Mouse (Mus musculus) cerebellum, postnatal 10 days (tissue): ENCODE measurements around the gene Sh3bp5l.

Experiments
- DNase-seq, 2 experiments: peaks; one replicate each; pipeline ENCODE4 v3.0.0; 2021; ENCODE audit warnings: mixed read lengths in 2 of 2

Sh3bp5l gene

GRCm38 (mm10) chr11:58378763-58379278 lies 48.3 kb downstream of the Sh3bp5l start, which contains the start of gene Lypd8:
Lypd8 (plus strand) TSS chr11:58379043.
- no peak for DNase-seq

- DNase-seq, result no peak
Measured at GRCm38 (mm10) chr11:58379516-58379915, 49.0 kb downstream of the Sh3bp5l start.

GRCm38 (mm10) chr11:58382471-58382870 lies 51.9 kb downstream of the Sh3bp5l start:
- DNase-seq, result no peak
